Mouse (Mus musculus) cerebellum, adult 9-11 months (tissue): ENCODE data around the gene Nckap1l.
A peak's percentile ranks its signal among the peaks of the same experiment; 100 is the strongest.

Source experiments
- DNase-seq: peaks from one replicate; pipeline ENCODE4 v3.0.0; 2022

Nckap1l gene

DNA sequence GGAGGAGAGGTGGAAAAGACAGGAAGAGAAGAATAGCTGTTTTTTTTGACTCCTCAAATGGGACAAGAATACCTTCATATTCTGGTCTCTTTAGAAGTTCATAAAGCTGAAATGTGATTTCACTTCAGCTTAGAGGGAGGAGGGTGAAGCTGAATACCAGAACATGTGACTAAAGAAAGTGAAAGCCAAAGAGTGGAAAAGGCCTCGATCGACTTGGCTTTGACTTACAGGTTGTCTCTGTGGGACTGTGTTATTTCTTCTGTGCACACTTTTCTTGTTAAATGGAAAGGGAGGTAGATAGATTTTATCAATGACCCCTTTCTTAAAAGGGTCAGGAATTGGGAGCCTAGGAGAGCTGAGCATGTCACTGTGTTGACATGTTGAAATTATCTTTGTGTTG lies 47.6 kb downstream of the Nckap1l start:
- DNase-seq, result no peak

GRCm38 (mm10) chr15:103502435-103503250 lies 49.0 kb downstream of the Nckap1l start, which contains the start of gene Pde1b:
Gene Pde1b, plus strand, starts transcription at chr15:103503034.
- peak; percentile 58 for DNase-seq

GRCm38 (mm10) chr15:103503251-103503600 lies 49.6 kb downstream of the Nckap1l start:
- DNase-seq, result no peak

- peak; percentile 45 for DNase-seq
These were observed 50.1 kb downstream of the Nckap1l start for GRCm38 (mm10) chr15:103503660-103504059.

GRCm38 (mm10) chr15:103509317-103509716 lies 55.7 kb downstream of the Nckap1l start:
- DNase-seq, result no peak

GRCm38 (mm10) chr15:103511652-103512051 lies 58.1 kb downstream of the Nckap1l start:
- DNase-seq, result no peak

GRCm38 (mm10) chr15:103513621-103514031 lies 60.0 kb downstream of the Nckap1l start:
- peak; percentile 43 for DNase-seq

GRCm38 (mm10) chr15:103514119-103514518 lies 60.5 kb downstream of the Nckap1l start:
- peak; percentile 90 for DNase-seq

DNA sequence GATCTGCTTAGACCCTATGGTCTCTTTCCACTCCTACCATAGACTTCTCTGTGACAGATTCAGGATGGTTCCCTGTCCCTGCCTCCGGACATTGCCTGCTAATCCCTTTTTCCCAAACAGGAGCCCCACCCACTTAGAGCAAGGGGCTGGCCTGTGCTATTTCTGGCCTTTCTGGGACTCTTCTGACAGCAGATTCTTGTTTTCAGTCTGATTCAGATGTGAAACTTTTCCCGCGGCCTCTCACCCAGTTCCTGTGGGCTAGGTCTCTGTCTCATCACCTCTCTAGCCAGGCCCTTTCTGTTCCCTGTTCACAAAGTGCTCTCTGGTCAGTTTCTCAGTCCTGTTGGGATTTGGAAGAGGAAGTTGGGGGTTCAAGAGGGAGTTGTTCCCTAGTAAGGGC lies 61.3 kb downstream of the Nckap1l start:
- no peak for DNase-seq

DNA sequence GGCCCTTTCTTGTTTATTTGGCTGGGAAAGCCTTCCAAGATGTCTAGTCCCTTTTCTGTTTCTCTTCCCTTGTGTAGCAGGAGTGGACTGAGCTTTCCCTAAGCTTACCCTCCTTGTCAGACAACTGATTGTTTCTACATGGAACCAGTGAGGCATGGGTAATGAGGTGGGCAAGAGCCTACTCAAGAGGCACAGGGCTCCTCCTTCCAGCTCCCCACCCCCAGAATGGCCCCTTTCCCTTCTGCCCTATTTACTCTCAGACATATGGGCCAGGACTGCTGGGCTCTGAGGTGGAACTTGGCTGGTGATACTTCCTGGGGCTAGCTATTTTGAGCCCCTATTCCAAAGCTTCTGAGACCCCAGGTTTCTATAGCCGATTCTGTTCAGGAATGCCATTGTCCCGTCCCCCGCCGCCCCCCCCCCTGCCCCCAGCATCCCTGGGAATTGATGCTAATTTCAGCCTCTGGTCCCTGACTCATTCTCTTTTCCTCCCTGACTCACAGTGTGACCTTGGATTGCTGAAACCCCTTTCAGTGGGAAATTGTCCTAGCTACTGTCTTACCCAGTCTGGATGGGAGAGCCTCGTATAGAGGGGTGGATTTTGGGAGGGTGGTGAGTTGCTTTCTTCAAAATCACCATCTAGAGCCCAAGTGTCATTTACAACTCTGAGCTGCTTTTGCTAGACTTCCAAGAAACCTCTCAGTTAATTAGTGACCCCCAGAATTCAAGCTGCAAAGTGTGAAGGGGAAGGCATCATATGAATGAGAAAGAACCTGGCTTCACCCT lies 65.2 kb downstream of the Nckap1l start:
- DNase-seq, result peak; percentile 37

- DNase-seq, result no peak
These were observed 66.1 kb downstream of the Nckap1l start for GRCm38 (mm10) chr15:103519386-103520378.

- no peak for DNase-seq
These were observed 69.0 kb downstream of the Nckap1l start for GRCm38 (mm10) chr15:103522458-103523099.

DNA sequence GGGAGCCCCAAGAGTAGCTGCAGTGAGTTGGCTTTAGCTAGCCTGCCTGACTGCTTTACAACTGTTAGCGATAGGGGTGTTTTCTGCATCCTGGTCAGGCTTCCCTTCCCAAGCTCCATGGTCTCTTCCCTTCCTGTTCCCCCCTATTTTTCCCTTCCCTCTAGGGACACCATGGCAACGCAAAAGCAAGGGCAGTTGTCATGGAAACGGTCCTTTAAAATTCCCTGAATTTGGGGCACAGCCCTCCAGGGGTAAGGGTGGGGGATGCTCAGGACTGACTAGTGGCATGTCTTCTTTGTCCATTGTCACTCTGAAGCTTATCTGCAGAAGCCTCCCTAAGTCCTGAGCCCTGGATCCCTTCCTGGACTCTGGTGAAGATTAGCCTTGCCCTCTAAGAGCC lies 69.6 kb downstream of the Nckap1l start:
- no peak for DNase-seq

DNA sequence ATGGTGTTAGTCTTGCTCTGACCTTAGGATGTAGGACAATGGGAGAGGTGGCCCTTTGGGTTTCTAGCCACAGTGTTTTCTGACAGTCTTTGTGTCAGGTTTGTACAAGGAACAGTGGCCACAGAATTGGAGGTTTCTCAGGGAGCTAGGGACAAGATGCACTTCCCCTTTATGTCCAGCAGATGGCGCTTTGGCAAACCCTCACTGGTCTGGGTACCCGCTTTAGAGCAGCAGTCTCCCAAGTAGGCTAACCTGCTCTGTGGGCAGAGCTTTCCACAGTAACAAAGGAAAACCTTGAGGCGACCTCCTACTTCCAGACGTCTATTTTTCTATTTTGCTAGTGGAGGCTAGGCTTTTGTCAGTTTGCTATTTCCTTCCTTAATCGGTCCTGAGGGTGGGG lies 76.8 kb downstream of the Nckap1l start:
- DNase-seq, result peak; percentile 53

- no peak for DNase-seq
These were observed 80.5 kb downstream of the Nckap1l start for GRCm38 (mm10) chr15:103534054-103534620.

DNA sequence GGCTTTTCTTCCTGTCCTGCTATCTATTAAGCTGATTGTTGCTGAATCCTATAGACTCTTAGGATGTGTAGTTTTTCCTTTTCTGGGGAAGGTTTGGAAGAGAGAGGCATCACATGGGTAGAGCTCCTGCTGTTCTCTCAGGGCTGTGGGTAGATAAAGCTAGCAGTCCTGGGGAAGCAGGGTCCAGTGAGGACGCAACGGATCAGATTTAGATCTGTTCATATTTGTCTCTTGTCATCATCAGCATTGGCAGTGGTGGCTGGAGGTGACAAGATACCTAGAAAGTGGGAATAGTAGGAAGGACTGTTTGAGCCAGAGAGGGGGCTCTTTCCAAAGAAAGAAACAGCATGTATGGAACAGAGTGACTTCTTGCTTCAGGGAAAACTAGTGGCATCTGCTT lies 81.4 kb downstream of the Nckap1l start:
- DNase-seq, result no peak

DNA sequence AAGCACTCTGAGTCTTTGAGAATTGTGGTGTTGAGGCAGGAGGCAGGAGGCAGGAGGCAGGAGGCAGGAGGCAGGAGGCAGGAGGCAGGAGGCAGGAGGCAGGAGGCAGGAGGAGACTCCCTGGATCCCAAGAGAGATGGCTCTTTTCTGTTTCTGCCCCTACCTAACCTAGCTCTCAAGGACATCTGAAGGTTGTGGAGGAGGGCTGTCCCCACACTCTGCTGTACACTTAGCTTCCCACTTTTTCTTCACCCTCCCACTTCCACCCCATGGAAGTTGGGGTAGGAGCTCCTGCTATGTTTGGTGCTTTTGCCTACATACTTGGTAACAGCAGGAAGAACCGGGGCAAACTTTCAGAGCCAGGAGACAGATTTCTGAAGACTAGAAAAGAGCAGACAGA lies 82.2 kb downstream of the Nckap1l start:
- DNase-seq, result no peak

- no peak for DNase-seq
These were observed 82.9 kb downstream of the Nckap1l start for GRCm38 (mm10) chr15:103536456-103536855.

DNA sequence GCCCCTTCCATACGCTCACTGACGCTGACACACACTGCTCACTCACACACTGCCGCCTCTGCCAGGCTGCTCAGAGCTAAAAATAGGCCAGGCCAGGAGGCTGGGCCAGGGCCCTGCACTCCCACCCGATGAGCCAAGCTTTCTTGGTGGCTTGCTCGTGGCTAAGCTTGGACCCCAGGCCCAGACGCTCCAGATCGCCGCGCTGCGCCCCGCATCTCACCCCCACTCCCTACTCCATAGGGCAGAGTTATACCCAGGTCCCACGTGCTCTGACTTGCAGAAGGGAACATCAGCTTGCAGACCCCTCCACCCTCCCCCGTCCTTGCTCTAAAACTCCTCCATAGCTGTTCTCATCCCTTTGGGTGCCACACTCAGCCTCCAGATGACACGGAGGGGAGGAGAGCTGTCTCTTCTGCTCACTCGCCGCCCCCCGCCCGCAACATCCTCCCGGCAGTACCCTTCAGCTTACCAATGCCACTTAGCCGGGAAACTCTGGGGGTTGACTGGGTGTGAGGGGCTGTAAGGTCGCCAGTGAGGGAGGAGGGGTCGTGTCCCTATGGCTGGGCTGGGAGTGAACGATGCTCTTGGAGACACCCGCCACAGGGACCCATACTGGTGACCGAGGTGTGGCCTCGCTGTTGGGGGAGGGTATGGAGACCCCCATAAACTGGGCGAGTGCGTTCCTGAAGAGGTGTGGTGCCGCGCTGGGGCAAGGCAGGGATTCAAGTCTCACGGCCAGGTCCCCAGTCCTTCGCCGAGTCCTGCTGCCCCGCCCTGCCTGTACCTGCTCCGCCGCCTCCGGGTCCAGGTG lies 83.6 kb downstream of the Nckap1l start:
- DNase-seq, result peak; percentile 38

- DNase-seq, result peak; percentile 46
These were observed 84.2 kb downstream of the Nckap1l start, which contains the start of gene Ppp1r1a for GRCm38 (mm10) chr15:103537822-103538213. Gene Ppp1r1a, minus strand, starts transcription at chr15:103538003.

DNA sequence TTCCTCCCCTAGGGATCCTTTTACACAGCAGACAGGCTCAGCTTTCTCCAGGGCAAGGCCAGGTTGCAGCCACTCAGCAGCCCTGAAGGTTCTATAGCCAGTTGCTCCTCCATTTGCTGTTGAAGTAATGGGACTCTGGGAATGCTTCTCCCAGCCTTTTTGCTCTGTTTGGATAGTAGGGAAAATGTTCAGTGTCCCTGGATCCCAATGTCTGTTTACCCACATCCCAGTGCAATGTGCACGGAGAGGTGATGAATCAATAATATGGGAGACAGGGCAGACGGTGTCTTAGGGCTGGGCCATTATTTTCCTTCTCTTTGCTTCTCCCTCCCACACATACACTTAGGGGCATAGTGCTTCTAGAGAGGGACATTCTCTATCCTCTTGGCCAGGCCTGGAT lies 85.7 kb downstream of the Nckap1l start:
- DNase-seq, result no peak
